Mouse (Mus musculus) CH12.LX (cell line): ENCODE measurements around the gene Fam19a1. TPM values are rescaled to one million over a fixed set of nuclear protein-coding genes. Genes with fewer than 3 reads are reported as not detected.

Experiments
- DNase-seq: peaks from one replicate; pipeline ENCODE4 v3.0.0-alpha.2; 2013; ENCODE audit errors: extremely low read depth
- H3K27ac ChIP-seq: 2 replicates; pipeline ENCODE4 v1.5.1; 2012; ENCODE audit warnings: low read depth, mild to moderate bottlenecking, control low read depth, moderate library complexity; ENCODE audit not compliant: insufficient read depth
- H3K27me3 ChIP-seq: replicated peaks from 2 replicates; pipeline ENCODE3; 2012; ENCODE audit warnings: inconsistent platforms
- H3K36me3 ChIP-seq, 2 experiments: replicated peaks in 1 of 2; 2 replicates each; pipeline versions ENCODE3 to v1.6.1; 2012; ENCODE audit warnings: inconsistent platforms in 1 of 2, low read length in 1 of 2, mild to moderate bottlenecking in 1 of 2, mixed read lengths in 1 of 2, moderate library complexity in 1 of 2; ENCODE audit not compliant: control insufficient read depth in 1 of 2, insufficient read depth in 1 of 2
- H3K4me1 ChIP-seq, 2 experiments: 2 replicates each; pipeline ENCODE4 v1.6.1; 2012; ENCODE audit warnings: inconsistent platforms in 1 of 2, moderate library complexity in 1 of 2; ENCODE audit not compliant: insufficient read depth in 2 of 2, control insufficient read depth in 1 of 2
- H3K4me2 ChIP-seq: 2 replicates; pipeline ENCODE4 v1.6.1; 2012; ENCODE audit warnings: low read depth, mild to moderate bottlenecking, control low read depth; ENCODE audit not compliant: poor library complexity, insufficient read depth, severe bottlenecking
- H3K4me3 ChIP-seq, 3 experiments: fragments of 150-350 bp in 1 of 3; sonication (generic) in 1 of 3; replicated peaks in 1 of 3; 2 replicates each; pipeline versions ENCODE3 to v1.5.1; 2011 to 2012; ENCODE audit warnings: low read depth in 2 of 3, low read length in 2 of 3, mild to moderate bottlenecking in 2 of 3, moderate library complexity in 2 of 3, control low read depth in 1 of 3, improper control_type of control experiment in 1 of 3, inconsistent platforms in 1 of 3, mixed read lengths in 1 of 3; ENCODE audit not compliant: poor library complexity in 1 of 3
- H3K79me2 ChIP-seq: replicated peaks from 2 replicates; pipeline ENCODE4 v1.6.1; 2012; ENCODE audit warnings: mild to moderate bottlenecking, moderate library complexity; ENCODE audit not compliant: control insufficient read depth, poor library complexity, insufficient read depth, severe bottlenecking; ENCODE audit errors: extremely low read depth
- H3K9ac ChIP-seq: 2 replicates; pipeline ENCODE4 v1.6.1; 2012; ENCODE audit warnings: low read depth, mild to moderate bottlenecking, control low read depth, moderate library complexity; ENCODE audit not compliant: insufficient read depth
- H3K9me3 ChIP-seq: replicated peaks from 2 replicates; pipeline ENCODE3; 2012; ENCODE audit warnings: low read length, inconsistent platforms, mixed read lengths
- CHD1 ChIP-seq: IDR thresholded peaks from 2 replicates; pipeline ENCODE4 v1.6.1; 2012; ENCODE audit warnings: low read depth, low read length, improper control_type of control experiment, inconsistent platforms
- E2F4 ChIP-seq: IDR thresholded peaks from 2 replicates; pipeline ENCODE4 v1.6.1; 2011; ENCODE audit warnings: low read depth, low read length, improper control_type of control experiment; ENCODE audit not compliant: insufficient replicate concordance
- ETS1 ChIP-seq: conservative IDR thresholded peaks from 2 replicates; pipeline ENCODE4 v1.6.1; 2012; ENCODE audit warnings: low read depth, mild to moderate bottlenecking, inconsistent platforms, low read length, improper control_type of control experiment, moderate library complexity
- IRF4 ChIP-seq: IDR thresholded peaks from 2 replicates; pipeline ENCODE4 v1.6.1; 2014; ENCODE audit warnings: low read depth, mild to moderate bottlenecking, inconsistent platforms, low read length, improper control_type of control experiment
- JUND ChIP-seq: conservative IDR thresholded peaks from 2 replicates; pipeline ENCODE4 v1.6.1; 2011; ENCODE audit warnings: low read depth, low read length, improper control_type of control experiment
- KAT2A ChIP-seq: IDR thresholded peaks from 2 replicates; pipeline ENCODE4 v1.6.1; 2012; ENCODE audit warnings: low read length, improper control_type of control experiment, inconsistent platforms; ENCODE audit not compliant: insufficient replicate concordance
- MXI1 ChIP-seq: IDR thresholded peaks from 2 replicates; pipeline ENCODE4 v1.6.1; 2011; ENCODE audit warnings: mild to moderate bottlenecking, low read depth, low read length, improper control_type of control experiment
- NELFE ChIP-seq: IDR thresholded peaks from 2 replicates; pipeline ENCODE4 v1.6.1; 2011; ENCODE audit warnings: low read depth, low read length, improper control_type of control experiment
- POLR2A ChIP-seq: IDR thresholded peaks from 2 replicates; pipeline ENCODE4 v1.6.1; 2011; ENCODE audit warnings: low read depth, mild to moderate bottlenecking, improper control_type of control experiment, low read length
- RAD21 ChIP-seq: IDR thresholded peaks from 2 replicates; pipeline ENCODE4 v1.6.1; 2011; ENCODE audit warnings: low read depth, mild to moderate bottlenecking, low read length, improper control_type of control experiment, moderate library complexity
- RCOR1 ChIP-seq: conservative IDR thresholded peaks from 2 replicates; pipeline ENCODE4 v1.6.1; 2012; ENCODE audit warnings: low read depth, mild to moderate bottlenecking, inconsistent platforms, low read length, improper control_type of control experiment
- SMC3 ChIP-seq: IDR thresholded peaks from 2 replicates; pipeline ENCODE4 v1.6.1; 2011; ENCODE audit warnings: low read depth, low read length, improper control_type of control experiment
- TBP ChIP-seq: conservative IDR thresholded peaks from 2 replicates; pipeline ENCODE4 v1.6.1; 2011; ENCODE audit warnings: low read depth, low read length, improper control_type of control experiment
- TCF12 ChIP-seq: IDR thresholded peaks from 2 replicates; pipeline ENCODE4 v1.6.1; 2014; ENCODE audit warnings: low read depth, mild to moderate bottlenecking, inconsistent platforms, low read length, improper control_type of control experiment
- ZC3H11A ChIP-seq: IDR thresholded peaks from 2 replicates; pipeline ENCODE4 v1.6.1; 2012; ENCODE audit warnings: low read depth, mild to moderate bottlenecking, inconsistent platforms, low read length, improper control_type of control experiment
- ZKSCAN1 ChIP-seq: IDR thresholded peaks from 2 replicates; pipeline ENCODE4 v1.6.1; 2012; ENCODE audit warnings: low read depth, inconsistent platforms, low read length, improper control_type of control experiment, borderline replicate concordance
- ZNF384 ChIP-seq: IDR thresholded peaks from 2 replicates; pipeline ENCODE4 v1.6.1; 2012; ENCODE audit warnings: low read depth, low read length, improper control_type of control experiment, inconsistent platforms
- dilution Hi-C: fragments of 300-500 bp; cut with MboI; formaldehyde crosslinking; loops from 2 replicates; pipeline ENCODE4 v1.14.3; 2020; ENCODE audit warnings: low sequenced_read_pairs; ENCODE audit not compliant: extremely low pct_unique_long_range_greater_than_20kb, extremely low pct_ligation_motif_present
- in situ Hi-C: fragments of 300-500 bp; cut with MboI; formaldehyde crosslinking; loops from 3 replicates; pipeline ENCODE4 v1.14.3; 2019; ENCODE audit warnings: low sequenced_read_pairs, low pct_ligation_motif_present, low pct_unique_long_range_greater_than_20kb, mixed read lengths
- polyA plus RNA-seq: library from polyadenylated mRNA; unstranded; fragments of >175 nt; gene quantifications from 2 replicates; pipeline ENCODE4 v1.2.1, GENCODE M21; 2012; ENCODE audit warnings: low read depth; ENCODE audit not compliant: insufficient read length
- total RNA-seq, 2 experiments: library from RNA; depleted of rRNA; stranded (reverse); fragments of 300-350 nt in 1 of 2; fragments of >200 nt in 1 of 2; gene quantifications; 2 replicates each; pipeline ENCODE4 v1.2.3; 2012 to 2014

Gene Fam19a1
- total and polyA plus RNA-seq, 3 experiments = 0.08 TPM; not detected in 2

DNA sequence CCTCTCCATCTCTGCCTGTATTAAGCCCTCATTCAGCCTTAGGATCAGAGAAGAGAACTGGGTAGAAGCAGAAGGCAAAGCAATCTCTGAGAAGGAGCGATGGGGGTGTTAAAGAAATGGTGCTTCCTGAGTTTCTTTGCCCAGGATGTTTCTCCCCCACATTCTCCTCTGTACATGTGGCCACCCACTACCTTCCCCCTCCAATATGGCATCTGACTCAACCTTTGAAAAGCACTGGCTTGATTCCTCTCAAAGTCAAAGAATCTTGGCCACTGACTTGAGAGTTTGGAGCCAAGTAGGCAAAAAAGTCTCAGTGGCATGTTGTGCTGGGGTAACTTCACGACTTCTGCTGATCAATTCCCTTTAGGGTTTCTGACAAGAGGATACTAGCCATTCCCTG lies 234.5 kb downstream of the Fam19a1 start:
- dilution Hi-C loops (no loop called here), in situ Hi-C loops (no loop called here)
- Histone ChIP-seq H3K4me2 (no peak overlapping the region), H3K9ac (no peak overlapping the region), H3K27me3 (no peaks in the 10 kb centered on the region), H3K4me3 (no peak overlapping the region), H3K79me2 (no peaks in the 10 kb centered on the region)
- DNase-seq = no peak
- TF ChIP-seq JUND (no peak), ZNF384 (no peak), ETS1 (no peak), SMC3 (no peak), NELFE (no peak), TBP (no peak), IRF4 (no peak), CHD1 (no peak), RCOR1 (no peak)
- TF ChIP-seq, all 38 proteins: peak for 0
- Histone ChIP-seq H3K9me3 (peaks cover 2% of the 10 kb centered on the region), H3K36me3 (no peaks in the 10 kb centered on the region), H3K27ac (no peak overlapping the region), H3K4me1 (no peaks in the 10 kb centered on the region)

GRCm38 (mm10) chr6:96349446-96350025 lies 236.6 kb downstream of the Fam19a1 start:
- dilution Hi-C loops = no loop called here
- Histone ChIP-seq H3K27me3 (no peaks in the 10 kb centered on the region), H3K4me1 (no peaks in the 10 kb centered on the region), H3K9ac (no peak overlapping the region), H3K9me3 (peaks cover 2% of the 10 kb centered on the region), H3K27ac (no peak overlapping the region), H3K4me2 (no peak overlapping the region), H3K4me3 (no peak overlapping the region), H3K79me2 (no peaks in the 10 kb centered on the region)
- in situ Hi-C loops = no loop called here
- no peak for TF ChIP-seq RAD21
- TF ChIP-seq ZC3H11A = no peak
- no peak for TF ChIP-seq MXI1
- no peak for TF ChIP-seq ZKSCAN1
- TF ChIP-seq KAT2A = no peak
- TF ChIP-seq E2F4 = no peak
- no peak for TF ChIP-seq TCF12
- no peak for TF ChIP-seq POLR2A
- TF ChIP-seq NELFE = no peak
- TF ChIP-seq, all 38 proteins: peak for 0
- DNase-seq = no peak
- no peaks in the 10 kb centered on the region for H3K36me3 ChIP-seq
